Mouse (Mus musculus) testis, adult 10 weeks (tissue): ENCODE measurements around the gene Sgip1. TPM values are rescaled to one million over a fixed set of nuclear protein-coding genes. Genes with fewer than 3 reads are reported as not detected.

Source experiments
- polyA plus RNA-seq: library from polyadenylated mRNA; stranded (reverse); fragments of 350-450 nt; fragmentation: Illumina TruSeq; extraction: RNeasy Lipid Tissue Mini Kit (QIAGEN cat#74804); gene quantifications from one replicate; pipeline ENCODE4 v1.2.3, GENCODE M21; 2014; ENCODE audit warnings: low read depth, low replicate concordance

Sgip1 gene
- polyA plus RNA-seq: 35.4 TPM

GRCm38 (mm10) chr4:102741287-102741686 lies at the start of gene Sgip1:
Sgip1 (plus strand) TSS chr4:102741297.

GRCm38 (mm10) chr4:102978440-102978839 lies 237.3 kb downstream of the Sgip1 start, which contains the start of gene Tctex1d1:
Tctex1d1 (plus strand) TSS chr4:102978606.

Other genes starting within 250 kb of the Sgip1 start
- 351 TPM for gene Tctex1d1, start 237.3 kb downstream of the Sgip1 start, polyA plus RNA-seq